Mouse (Mus musculus) MEL (cell line): Measurements from ENCODE around the gene Nme1. TPM values are rescaled to one million over a fixed set of nuclear protein-coding genes. Genes with fewer than 3 reads are reported as not detected.

ENCODE experiments used
- DNase-seq: peaks from one replicate; pipeline ENCODE4 v3.0.0; 2011; ENCODE audit warnings: low read depth, low spot score
- H3K27ac ChIP-seq: 2 replicates; pipeline ENCODE4 v1.5.1; 2012; ENCODE audit warnings: low read depth, mild to moderate bottlenecking, control low read depth, low read length, moderate library complexity; ENCODE audit not compliant: control insufficient read depth
- H3K27me3 ChIP-seq, 2 experiments: fragments of 150-350 bp in 1 of 2; sonication (generic) in 1 of 2; 2 replicates each; pipeline ENCODE4 v1.6.1; 2012; ENCODE audit warnings: low read length in 2 of 2, mild to moderate bottlenecking in 2 of 2, improper control_type of control experiment in 1 of 2, moderate library complexity in 1 of 2; ENCODE audit not compliant: insufficient read depth in 2 of 2, control insufficient read depth in 1 of 2
- H3K36me3 ChIP-seq, 2 experiments: 2 replicates each; pipeline ENCODE4 v1.6.1; 2012 to 2014; ENCODE audit warnings: low read length in 2 of 2, improper control_type of control experiment in 1 of 2, inconsistent platforms in 1 of 2, mild to moderate bottlenecking in 1 of 2; ENCODE audit not compliant: insufficient read depth in 2 of 2, control insufficient read depth in 1 of 2
- H3K4me1 ChIP-seq, 2 experiments: fragments of 150-350 bp in 1 of 2; sonication (generic) in 1 of 2; 2 replicates each; pipeline ENCODE4 v1.6.1; 2012; ENCODE audit warnings: low read length in 2 of 2, improper control_type of control experiment in 1 of 2, mild to moderate bottlenecking in 1 of 2; ENCODE audit not compliant: insufficient read depth in 2 of 2, control insufficient read depth in 1 of 2
- H3K4me3 ChIP-seq, 2 experiments: fragments of 150-350 bp in 1 of 2; sonication (generic) in 1 of 2; 2 replicates each; pipeline ENCODE4 v1.5.1; 2012; ENCODE audit warnings: low read depth in 2 of 2, low read length in 2 of 2, mild to moderate bottlenecking in 2 of 2, moderate library complexity in 2 of 2, control low read depth in 1 of 2, improper control_type of control experiment in 1 of 2; ENCODE audit not compliant: control insufficient read depth in 1 of 2, insufficient read depth in 1 of 2
- H3K79me2 ChIP-seq: 2 replicates; pipeline ENCODE4 v1.6.1; 2012; ENCODE audit warnings: mild to moderate bottlenecking, low read length, moderate library complexity; ENCODE audit not compliant: control insufficient read depth, poor library complexity, insufficient read depth
- H3K9ac ChIP-seq: 2 replicates; pipeline ENCODE4 v1.6.1; 2012; ENCODE audit warnings: low read depth, mild to moderate bottlenecking, control low read depth, low read length, moderate library complexity; ENCODE audit not compliant: control insufficient read depth, poor library complexity, severe bottlenecking
- H3K9me3 ChIP-seq: fragments of 150-350 bp; sonication (generic); replicated peaks from 2 replicates; pipeline ENCODE4 v1.6.1; 2012; ENCODE audit warnings: mild to moderate bottlenecking, low read length, improper control_type of control experiment, moderate library complexity; ENCODE audit not compliant: insufficient read depth
- BHLHE40 ChIP-seq: IDR thresholded peaks from 2 replicates; pipeline ENCODE4 v1.6.1; 2012; ENCODE audit warnings: low read depth, mild to moderate bottlenecking, inconsistent platforms, low read length, improper control_type of control experiment, borderline replicate concordance
- CTCF ChIP-seq, 3 experiments: IDR thresholded peaks in 2 of 3; conservative IDR thresholded peaks in 1 of 3; 2 replicates each; pipeline ENCODE4 v1.5.1; 2011 to 2012; ENCODE audit warnings: low read length in 3 of 3, low read depth in 2 of 3, mild to moderate bottlenecking in 2 of 3, improper control_type of control experiment in 1 of 3, inconsistent platforms in 1 of 3, mixed read lengths in 1 of 3, moderate library complexity in 1 of 3; ENCODE audit not compliant: control insufficient read depth in 1 of 3, insufficient read depth in 1 of 3, poor library complexity in 1 of 3, severe bottlenecking in 1 of 3
- E2F4 ChIP-seq: IDR thresholded peaks from 2 replicates; pipeline ENCODE4 v1.6.1; 2011; ENCODE audit warnings: low read depth, low read length, improper control_type of control experiment, borderline replicate concordance
- ELF1 ChIP-seq: IDR thresholded peaks from 2 replicates; pipeline ENCODE4 v1.6.1; 2014; ENCODE audit warnings: low read depth, mild to moderate bottlenecking, inconsistent platforms, low read length, improper control_type of control experiment, moderate library complexity
- EP300 ChIP-seq, 2 experiments: IDR thresholded peaks; 2 replicates each; pipeline ENCODE4 v1.6.1; 2011; ENCODE audit warnings: improper control_type of control experiment in 2 of 2, low read length in 2 of 2, low read depth in 1 of 2, mild to moderate bottlenecking in 1 of 2
- ETS1 ChIP-seq: IDR thresholded peaks from 2 replicates; pipeline ENCODE4 v1.6.1; 2012; ENCODE audit warnings: low read depth, mild to moderate bottlenecking, inconsistent platforms, low read length, improper control_type of control experiment, moderate library complexity
- GABPA ChIP-seq: IDR thresholded peaks from 2 replicates; pipeline ENCODE4 v1.6.1; 2012; ENCODE audit warnings: low read depth, mild to moderate bottlenecking, inconsistent platforms, low read length, improper control_type of control experiment, moderate library complexity
- GATA1 ChIP-seq: IDR thresholded peaks from 2 replicates; pipeline ENCODE4 v1.6.1; 2011; ENCODE audit warnings: low read depth, low read length, improper control_type of control experiment
- KAT2A ChIP-seq: conservative IDR thresholded peaks from 2 replicates; pipeline ENCODE4 v1.6.1; 2012; ENCODE audit warnings: low read depth, low read length, improper control_type of control experiment, inconsistent platforms
- MAFK ChIP-seq: IDR thresholded peaks from 2 replicates; pipeline ENCODE4 v1.6.1; 2011; ENCODE audit warnings: low read depth, mild to moderate bottlenecking, low read length, improper control_type of control experiment, borderline replicate concordance
- MEF2A ChIP-seq: IDR thresholded peaks from 2 replicates; pipeline ENCODE4 v1.6.1; 2014; ENCODE audit warnings: low read depth, mild to moderate bottlenecking, inconsistent platforms, low read length, improper control_type of control experiment; ENCODE audit not compliant: poor library complexity, insufficient replicate concordance, severe bottlenecking; ENCODE audit errors: extremely low read depth
- MXI1 ChIP-seq: IDR thresholded peaks from 2 replicates; pipeline ENCODE4 v1.6.1; 2011; ENCODE audit warnings: mild to moderate bottlenecking, low read depth, low read length, improper control_type of control experiment
- MYB ChIP-seq: IDR thresholded peaks from 2 replicates; pipeline ENCODE4 v1.6.1; 2011; ENCODE audit warnings: mild to moderate bottlenecking, low read depth, low read length, improper control_type of control experiment
- MYC ChIP-seq: IDR thresholded peaks from 2 replicates; pipeline ENCODE4 v1.6.1; 2011; ENCODE audit warnings: low read depth, mild to moderate bottlenecking, low read length, improper control_type of control experiment, moderate library complexity
- NELFE ChIP-seq: IDR thresholded peaks from 2 replicates; pipeline ENCODE4 v1.6.1; 2011; ENCODE audit warnings: low read depth, low read length, improper control_type of control experiment
- NRF1 ChIP-seq: IDR thresholded peaks from 2 replicates; pipeline ENCODE4 v1.6.1; 2014; ENCODE audit warnings: low read depth, mild to moderate bottlenecking, inconsistent platforms, low read length, improper control_type of control experiment, moderate library complexity; ENCODE audit not compliant: poor library complexity, insufficient read depth, severe bottlenecking
- POLR2A ChIP-seq, 2 experiments: IDR thresholded peaks; 2 replicates each; pipeline ENCODE4 v1.6.1; 2011 to 2012; ENCODE audit warnings: low read length in 2 of 2, mild to moderate bottlenecking in 2 of 2, control low read depth in 1 of 2, improper control_type of control experiment in 1 of 2, low read depth in 1 of 2, moderate library complexity in 1 of 2; ENCODE audit not compliant: control insufficient read depth in 1 of 2, insufficient read depth in 1 of 2, poor library complexity in 1 of 2
- POLR2AphosphoS5 ChIP-seq: IDR thresholded peaks from 2 replicates; pipeline ENCODE4 v1.6.1; 2012; ENCODE audit warnings: low read depth, borderline replicate concordance, mild to moderate bottlenecking, inconsistent platforms, low read length, moderate library complexity, mixed read lengths
- RCOR1 ChIP-seq: IDR thresholded peaks from 2 replicates; pipeline ENCODE4 v1.6.1; 2012; ENCODE audit warnings: low read depth, mild to moderate bottlenecking, inconsistent platforms, low read length, improper control_type of control experiment
- SIN3A ChIP-seq: IDR thresholded peaks from 2 replicates; pipeline ENCODE4 v1.6.1; 2012; ENCODE audit warnings: low read length, improper control_type of control experiment, inconsistent platforms
- SMC3 ChIP-seq: IDR thresholded peaks from 2 replicates; pipeline ENCODE4 v1.6.1; 2011; ENCODE audit warnings: low read depth, low read length, improper control_type of control experiment
- TAL1 ChIP-seq: IDR thresholded peaks from 2 replicates; pipeline ENCODE4 v1.6.1; 2012; ENCODE audit warnings: mild to moderate bottlenecking, inconsistent platforms, low read length, moderate library complexity, mixed read lengths
- TBP ChIP-seq: IDR thresholded peaks from 2 replicates; pipeline ENCODE4 v1.8.0; 2011; ENCODE audit warnings: low read depth, low read length, improper control_type of control experiment
- TCF12 ChIP-seq: IDR thresholded peaks from 2 replicates; pipeline ENCODE4 v1.6.1; 2014; ENCODE audit warnings: low read depth, mild to moderate bottlenecking, inconsistent platforms, low read length, improper control_type of control experiment, moderate library complexity
- UBTF ChIP-seq: IDR thresholded peaks from 2 replicates; pipeline ENCODE4 v1.6.1; 2012; ENCODE audit warnings: low read depth, mild to moderate bottlenecking, inconsistent platforms, low read length, improper control_type of control experiment, moderate library complexity, borderline replicate concordance; ENCODE audit not compliant: insufficient read depth
- USF1 ChIP-seq: IDR thresholded peaks from 2 replicates; pipeline ENCODE4 v1.6.1; 2014; ENCODE audit warnings: low read depth, mild to moderate bottlenecking, inconsistent platforms, low read length, improper control_type of control experiment, moderate library complexity
- USF2 ChIP-seq, 2 experiments: IDR thresholded peaks; 2 replicates each; pipeline ENCODE4 v1.6.1; 2011 to 2012; ENCODE audit warnings: improper control_type of control experiment in 2 of 2, low read length in 2 of 2, borderline replicate concordance in 1 of 2, inconsistent platforms in 1 of 2, low read depth in 1 of 2, mild to moderate bottlenecking in 1 of 2; ENCODE audit not compliant: insufficient read depth in 1 of 2
- ZC3H11A ChIP-seq: IDR thresholded peaks from 2 replicates; pipeline ENCODE4 v1.6.1; 2012; ENCODE audit warnings: low read depth, mild to moderate bottlenecking, inconsistent platforms, low read length, improper control_type of control experiment
- ZKSCAN1 ChIP-seq: IDR thresholded peaks from 2 replicates; pipeline ENCODE4 v1.6.1; 2012; ENCODE audit warnings: low read depth, mild to moderate bottlenecking, inconsistent platforms, low read length, improper control_type of control experiment, moderate library complexity
- ZMIZ1 ChIP-seq: IDR thresholded peaks from 2 replicates; pipeline ENCODE4 v1.6.1; 2012; ENCODE audit warnings: low read depth, mild to moderate bottlenecking, inconsistent platforms, low read length, improper control_type of control experiment, moderate library complexity
- ZNF384 ChIP-seq: IDR thresholded peaks from 2 replicates; pipeline ENCODE4 v1.6.1; 2012; ENCODE audit warnings: low read depth, mild to moderate bottlenecking, inconsistent platforms, low read length, improper control_type of control experiment
- polyA plus RNA-seq, 2 experiments: library from polyadenylated mRNA; stranded (reverse) in 1 of 2; unstranded in 1 of 2; fragments of >175 nt in 1 of 2; fragments of >200 nt in 1 of 2; gene quantifications; 2 replicates each; pipeline versions ENCODE4 v1.2.1 to v1.2.4; 2012; ENCODE audit warnings: low replicate concordance in 2 of 2, low read depth in 1 of 2; ENCODE audit not compliant: insufficient read length in 2 of 2, insufficient read depth in 1 of 2, missing spikeins in 1 of 2
- total RNA-seq: library from RNA; depleted of rRNA; stranded (reverse); fragments of 300-350 nt; gene quantifications from 2 replicates; pipeline ENCODE4 v1.2.3, GENCODE M21; 2012

The Nme1 gene
- total and polyA plus RNA-seq, 3 experiments = 131 to 210 TPM; not detected in 1

- TF ChIP-seq USF1 (no peak), MYC (0 out of 2 replicates have a peak, but pooled peaks have one; percentile 32)
Measured at GRCm38 (mm10) chr11:93995720-93996305, 27.5 kb upstream of the Nme1 start, which contains the start of gene Spag9 (continued).

GRCm38 (mm10) chr11:93995111-93995719, 26.9 kb upstream of the Nme1 start:
- DNase-seq = peak; percentile 95
- TF ChIP-seq TBP (peak; percentile 78), NRF1 (no peak), NELFE (peak; percentile 60; the same call in 1 of the 2 replicates), GABPA (no peak), MYC (peak; percentile 53; the same call in 1 of the 2 replicates), RCOR1 (0 out of 2 replicates have a peak, but pooled peaks have one; percentile 21), E2F4 (no peak; the same call in 1 of the 2 replicates), SMC3 (no peak), UBTF (no peak), MXI1 (peak; percentile 59), EP300 (IDR thresholded peaks at IDR 0.05; ENCODE audit: low read depth in 1 of 2, low read length in 2 of 2) (peak in 1 of 2 experiments; percentile 36; a peak in 2 of 4 replicates), CTCF (IDR thresholded peaks at IDR 0.05 in 2 of 3, conservative IDR thresholded peaks at IDR 0.05 in 1 of 3; ENCODE audit: control insufficient read depth in 1 of 3, insufficient read depth in 1 of 3, low read depth in 2 of 3, low read length in 3 of 3, poor library complexity in 1 of 3, severe bottlenecking in 1 of 3) (no peak), BHLHE40 (no peak), POLR2AphosphoS5 (no peak; the same call in 1 of the 2 replicates), TCF12 (peak; percentile 51), ETS1 (peak; percentile 89), ZKSCAN1 (no peak), USF1 (peak; percentile 64), USF2 (IDR thresholded peaks at IDR 0.05; ENCODE audit: borderline replicate concordance in 1 of 2, insufficient read depth in 1 of 2, low read depth in 1 of 2, low read length in 2 of 2) (no peak), ELF1 (peak; percentile 86), KAT2A (peak; percentile 6; the same call in 1 of the 2 replicates), SIN3A (peak; percentile 80), GATA1 (peak; percentile 32; the same call in 1 of the 2 replicates), TAL1 (no peak), MYB (no peak), MEF2A (no peak), MAFK (no peak), ZC3H11A (no peak; the same call in 1 of the 2 replicates), ZNF384 (no peak), POLR2A (IDR thresholded peaks at IDR 0.05; ENCODE audit: control insufficient read depth in 1 of 2, insufficient read depth in 1 of 2, low read depth in 1 of 2, low read length in 2 of 2, poor library complexity in 1 of 2) (peak; percentile 7 to 63; a peak in 2 of 4 replicates), ZMIZ1 (peak; percentile 79)

More at GRCm38 (mm10) chr11:93995111-93995719, 26.9 kb upstream of the Nme1 start:
- peaks cover 6 to 15% of the 10 kb centered on the region in 2 experiments for H3K4me1 ChIP-seq
- H3K9me3 ChIP-seq = no peaks in the 10 kb centered on the region
- peaks cover 0 to 12% of the 10 kb centered on the region in 2 experiments; a peak in 2 of 4 replicates for H3K36me3 ChIP-seq
- peaks cover 38% of the 10 kb centered on the region for H3K79me2 ChIP-seq
- H3K27me3 ChIP-seq = no peaks in the 10 kb centered on the region
- peak overlapping the region; percentile 62 to 87 for H3K4me3 ChIP-seq
- peak overlapping the region; percentile 69 for H3K9ac ChIP-seq
- H3K27ac ChIP-seq = peak overlapping the region; percentile 91
